Mouse (Mus musculus) intestine, postnatal 0 days (tissue): ENCODE measurements around the gene Gm11938. TPM values are rescaled to one million over a fixed set of nuclear protein-coding genes. Genes with fewer than 3 reads are reported as not detected.
"Not testable (repeated sequence)": the region's sequence is repeated elsewhere in the genome, so short reads cannot be mapped to it uniquely, and the experiment has no call there.

Source experiments
- ATAC-seq: fragments of 200-750 bp; cut with Nextera tagmentation; 2 replicates; pipeline ENCODE4 v1.8.0; 2017; ENCODE audit warnings: mild to moderate bottlenecking, moderate TSS enrichment, moderate library complexity
- H3K27ac ChIP-seq: fragments of 300-500 bp; sonication (generic); 2 replicates; pipeline ENCODE4 v1.5.1; 2014; ENCODE audit warnings: mild to moderate bottlenecking, low read depth, low read length, moderate library complexity
- H3K27me3 ChIP-seq: fragments of 300-500 bp; sonication (generic); replicated peaks from 2 replicates; pipeline ENCODE4 v1.6.1; 2014; ENCODE audit warnings: low read length, mixed read lengths; ENCODE audit not compliant: control insufficient read depth, insufficient read depth
- H3K36me3 ChIP-seq: fragments of 300-500 bp; sonication (generic); 2 replicates; pipeline ENCODE4 v1.6.1; 2014; ENCODE audit warnings: mild to moderate bottlenecking, moderate library complexity; ENCODE audit not compliant: control insufficient read depth, insufficient read depth
- H3K4me1 ChIP-seq: fragments of 300-500 bp; sonication (generic); replicated peaks from 2 replicates; pipeline ENCODE4 v1.6.1; 2014; ENCODE audit warnings: antibody characterized with exemption, low read length, mixed read lengths; ENCODE audit not compliant: control insufficient read depth, insufficient read depth
- H3K4me2 ChIP-seq: fragments of 300-500 bp; sonication (generic); replicated peaks from 2 replicates; pipeline ENCODE4 v1.6.1; 2014; ENCODE audit warnings: low read depth, mild to moderate bottlenecking, moderate library complexity
- H3K4me3 ChIP-seq: fragments of 300-500 bp; sonication (generic); 2 replicates; pipeline ENCODE4 v1.5.1; 2014; ENCODE audit warnings: low read depth, low read length
- H3K9ac ChIP-seq: fragments of 300-500 bp; sonication (generic); 2 replicates; pipeline ENCODE4 v1.6.1; 2014; ENCODE audit warnings: mild to moderate bottlenecking, low read depth, low read length
- H3K9me3 ChIP-seq: fragments of 300-500 bp; sonication (generic); 2 replicates; pipeline ENCODE4 v1.6.1; 2016; ENCODE audit warnings: mixed run types; ENCODE audit not compliant: control insufficient read depth
- CTCF ChIP-seq: sonication (generic); IDR thresholded peaks from 2 replicates; pipeline ENCODE4 v1.5.1; 2016; ENCODE audit warnings: low read depth, mild to moderate bottlenecking, control low read depth, antibody characterized with exemption, moderate library complexity
- WGBS: fragments of 180-500 bp; shearing (Covaris S2); extraction: QIAGEN DNeasy Blood & Tissue Kit; methylation state at CpG from one replicate; pipeline ENCODE4 v1.1.7; 2014; 5-methylcytosine and 5-hydroxymethylcytosine counted together
- polyA plus RNA-seq: library from polyadenylated mRNA; unstranded; fragments of >200 nt; fragmentation: Nextera tagmentation; extraction: Ambion mirVana; gene quantifications from 2 replicates; pipeline ENCODE4 v1.2.1, GENCODE M21; 2015

The Gm11938 gene
- polyA plus RNA-seq, 1 experiment from 2014 or later, result not detected

GRCm38 (mm10) chr11:99609126-99609525 lies 6.0 kb upstream of the Gm11938 start:
- no peak for TF ChIP-seq CTCF
- Histone ChIP-seq H3K27me3 (no peaks in the 10 kb centered on the region), H3K4me3 (no peak overlapping the region), H3K4me1 (no peaks in the 10 kb centered on the region), H3K9ac (no peak overlapping the region), H3K27ac (no peak overlapping the region), H3K9me3 (no peaks in the 10 kb centered on the region), H3K4me2 (no peak overlapping the region), H3K36me3 (no peaks in the 10 kb centered on the region)
- 71% methylated on average over 1 of the region's 1 CpGs for WGBS
- no peak for ATAC-seq

- not testable (repeated sequence) for H3K9me3 ChIP-seq, H3K9ac ChIP-seq, H3K27me3 ChIP-seq, H3K36me3 ChIP-seq, ATAC-seq, H3K4me2 ChIP-seq, H3K4me3 ChIP-seq, H3K27ac ChIP-seq, H3K4me1 ChIP-seq
- 84% methylated on average over 6 of the region's 6 CpGs for WGBS
Measured at GRCm38 (mm10) chr11:99597742-99598141, 5.4 kb downstream of the Gm11938 start, which contains the start of gene Krtap9-3. Gene Krtap9-3 (minus strand): TSS chr11:99598105.

DNA sequence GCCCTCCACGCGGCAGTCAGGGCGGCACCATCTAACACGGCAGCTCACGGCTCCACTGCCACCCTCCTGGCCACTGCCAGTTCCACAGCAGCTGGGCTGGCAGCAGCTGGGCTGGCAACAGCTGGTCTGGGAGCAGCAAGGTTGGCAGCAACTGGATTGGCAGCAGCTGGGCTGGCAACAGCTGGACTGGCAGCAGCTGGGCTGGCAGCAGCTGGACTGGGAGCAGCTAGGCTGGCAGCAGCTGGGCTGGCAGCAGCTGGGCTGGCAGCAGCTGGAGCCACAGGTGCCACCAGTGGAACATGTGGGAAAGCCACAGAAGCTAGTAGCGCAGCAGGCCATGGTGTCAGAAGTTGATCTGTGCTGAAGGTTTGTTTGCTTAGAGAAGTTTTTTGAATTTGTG lies 12.1 kb downstream of the Gm11938 start, which contains the start of gene Krtap1-3:
Gene Krtap1-3 (minus strand): TSS at position 359 of the 400 bp plus-strand sequence.
- H3K27me3 ChIP-seq, result no peaks in the 10 kb centered on the region
- no peak within 1 kb of the TSS for H3K4me2 ChIP-seq
- H3K4me3 ChIP-seq, result no peak within 1 kb of the TSS
- H3K9ac ChIP-seq, result no peak within 1 kb of the TSS
- no peak within 1 kb of the TSS for H3K27ac ChIP-seq
- no peak for ATAC-seq
- no peak for TF ChIP-seq CTCF
- H3K9me3 ChIP-seq, result no peaks in the 10 kb centered on the region
- no peaks in the 10 kb centered on the region for H3K4me1 ChIP-seq
- 79% methylated on average over 3 of the region's 6 CpGs for WGBS
- no peaks in the 10 kb centered on the region for H3K36me3 ChIP-seq

DNA sequence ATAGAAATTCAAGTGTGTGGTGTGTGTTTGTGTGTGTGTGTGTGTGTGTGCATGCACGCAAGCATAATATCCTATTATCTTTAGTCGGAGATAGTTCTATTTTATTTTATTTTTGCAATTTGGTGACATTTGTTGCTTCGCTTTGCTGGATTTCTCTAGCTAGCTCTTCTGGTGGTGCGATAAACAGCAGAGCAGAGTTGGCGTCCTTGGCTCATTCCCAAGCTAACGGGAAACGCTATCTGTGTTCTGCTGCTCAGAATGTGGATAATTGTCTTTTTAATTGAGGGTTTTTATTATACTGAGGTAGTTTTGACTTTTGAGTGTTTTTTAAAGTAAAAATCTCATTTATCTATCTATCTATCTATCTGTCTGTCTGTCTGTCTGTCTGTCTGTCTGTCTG lies 18.0 kb downstream of the Gm11938 start:
- Histone ChIP-seq H3K27me3 (no peaks in the 10 kb centered on the region), H3K36me3 (no peaks in the 10 kb centered on the region), H3K9ac (no peak overlapping the region), H3K27ac (no peak overlapping the region), H3K4me1 (no peaks in the 10 kb centered on the region), H3K4me2 (no peak overlapping the region), H3K4me3 (no peak overlapping the region), H3K9me3 (no peaks in the 10 kb centered on the region)
- no peak for TF ChIP-seq CTCF
- WGBS, result 77% methylated on average over 7 of the region's 7 CpGs
- no peak for ATAC-seq

DNA sequence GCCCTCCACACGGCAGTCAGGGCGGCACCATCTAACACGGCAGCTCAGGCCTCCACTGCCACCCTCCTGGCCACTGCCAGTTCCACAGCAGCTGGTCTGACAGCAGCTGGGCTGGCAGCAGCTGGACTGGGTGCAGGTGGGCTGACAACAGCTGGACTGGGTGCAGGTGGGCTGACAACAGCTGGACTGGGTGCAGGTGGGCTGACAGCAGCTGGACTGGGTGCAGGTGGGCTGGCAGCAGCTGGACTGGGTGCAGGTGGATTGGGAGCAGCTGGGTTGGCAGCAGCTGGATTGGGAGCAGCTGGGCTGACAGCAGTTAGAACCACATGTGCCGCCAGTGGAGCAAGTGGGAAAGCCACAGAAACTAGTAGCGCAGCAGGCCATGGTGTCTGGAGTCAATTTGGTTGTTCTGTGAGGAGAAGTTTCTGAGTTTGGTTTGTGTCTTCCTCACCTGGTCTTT lies 19.8 kb downstream of the Gm11938 start, which contains the start of gene Krtap1-4:
Gene Krtap1-4 (minus strand): TSS at position 410 of the 460 bp plus-strand sequence.
- H3K36me3 ChIP-seq, result no peaks in the 10 kb centered on the region
- no peak for ATAC-seq
- H3K27ac ChIP-seq, result no peak within 1 kb of the TSS
- no peak for TF ChIP-seq CTCF
- no peaks in the 10 kb centered on the region for H3K4me1 ChIP-seq
- no peak within 1 kb of the TSS for H3K4me3 ChIP-seq
- no peak within 1 kb of the TSS for H3K9ac ChIP-seq
- H3K27me3 ChIP-seq, result no peaks in the 10 kb centered on the region
- no peak within 1 kb of the TSS for H3K4me2 ChIP-seq
- 83% methylated on average over 5 of the region's 5 CpGs for WGBS
- H3K9me3 ChIP-seq, result no peaks in the 10 kb centered on the region

- no peaks in the 10 kb centered on the region for H3K36me3 ChIP-seq
- H3K4me3 ChIP-seq, result no peak overlapping the region
- no peaks in the 10 kb centered on the region for H3K27me3 ChIP-seq
- WGBS, result 84% methylated on average over 6 of the region's 6 CpGs
- no peaks in the 10 kb centered on the region for H3K9me3 ChIP-seq
- no peak overlapping the region for H3K4me2 ChIP-seq
- H3K27ac ChIP-seq, result no peak overlapping the region
- no peaks in the 10 kb centered on the region for H3K4me1 ChIP-seq
- no peak for TF ChIP-seq CTCF
- no peak for ATAC-seq
- no peak overlapping the region for H3K9ac ChIP-seq
Measured at GRCm38 (mm10) chr11:99581564-99581963, 21.5 kb downstream of the Gm11938 start.

GRCm38 (mm10) chr11:99581051-99581450 lies 22.1 kb downstream of the Gm11938 start:
- H3K27ac ChIP-seq, result no peak overlapping the region
- WGBS, result 96% methylated on average over 5 of the region's 5 CpGs
- no peaks in the 10 kb centered on the region for H3K36me3 ChIP-seq
- TF ChIP-seq CTCF, result no peak
- no peaks in the 10 kb centered on the region for H3K27me3 ChIP-seq
- no peak overlapping the region for H3K9ac ChIP-seq
- no peaks in the 10 kb centered on the region for H3K4me1 ChIP-seq
- no peak overlapping the region for H3K4me2 ChIP-seq
- H3K4me3 ChIP-seq, result no peak overlapping the region
- H3K9me3 ChIP-seq, result no peaks in the 10 kb centered on the region
- no peak for ATAC-seq
